Mouse (Mus musculus) liver, embryonic 11.5 days (tissue): ENCODE data around the gene Zranb1. TPM values are rescaled to one million over a fixed set of nuclear protein-coding genes. Genes with fewer than 3 reads are reported as not detected.

Experiments
- ATAC-seq: fragments of 200-750 bp; cut with Nextera tagmentation; replicated peaks from 2 replicates; pipeline ENCODE4 v1.8.0; 2017; ENCODE audit warnings: moderate number of reproducible peaks, mild to moderate bottlenecking, moderate TSS enrichment, moderate library complexity; ENCODE audit not compliant: low FRiP score
- DNase-seq: peaks from one replicate; pipeline ENCODE4 v3.0.0-alpha.2; 2017; ENCODE audit warnings: low spot score
- H3K27ac ChIP-seq: fragments of 300-500 bp; sonication (generic); 2 replicates; pipeline ENCODE4 v1.5.1; 2014; ENCODE audit warnings: mild to moderate bottlenecking, low read depth, low read length, control low read depth
- H3K27me3 ChIP-seq: fragments of 300-500 bp; sonication (generic); replicated peaks from 2 replicates; pipeline ENCODE4 v1.6.1; 2014; ENCODE audit warnings: low read length, mixed read lengths; ENCODE audit not compliant: control insufficient read depth, insufficient read depth
- H3K36me3 ChIP-seq: fragments of 300-500 bp; sonication (generic); 2 replicates; pipeline ENCODE4 v1.6.1; 2014; ENCODE audit warnings: mild to moderate bottlenecking, low read length, moderate library complexity, mixed read lengths; ENCODE audit not compliant: control insufficient read depth, insufficient read depth
- H3K4me1 ChIP-seq: fragments of 300-500 bp; sonication (generic); replicated peaks from 2 replicates; pipeline ENCODE4 v1.6.1; 2014; ENCODE audit warnings: low read length, mixed read lengths; ENCODE audit not compliant: control insufficient read depth, insufficient read depth
- H3K4me2 ChIP-seq: fragments of 300-500 bp; sonication (generic); 2 replicates; pipeline ENCODE4 v1.6.1; 2014; ENCODE audit warnings: mild to moderate bottlenecking, control low read depth, moderate library complexity
- H3K4me3 ChIP-seq: fragments of 300-500 bp; sonication (generic); 2 replicates; pipeline ENCODE4 v1.5.1; 2014; ENCODE audit warnings: low read depth, low read length, control low read depth
- H3K9ac ChIP-seq: fragments of 300-500 bp; sonication (generic); 2 replicates; pipeline ENCODE4 v1.6.1; 2014; ENCODE audit warnings: low read depth, low read length, control low read depth
- H3K9me3 ChIP-seq: fragments of 300-500 bp; sonication (generic); 2 replicates; pipeline ENCODE4 v1.6.1; 2016; ENCODE audit warnings: low read length, inconsistent platforms, mixed read lengths; ENCODE audit not compliant: control insufficient read depth
- WGBS: fragments of 180-500 bp; shearing (Covaris S2); extraction: QIAGEN DNeasy Blood & Tissue Kit; methylation state at CpG from one replicate; pipeline ENCODE4 v1.1.7; 2014; 5-methylcytosine and 5-hydroxymethylcytosine counted together
- polyA plus RNA-seq: library from polyadenylated mRNA; unstranded; fragments of >200 nt; fragmentation: Nextera tagmentation; extraction: Ambion mirVana; gene quantifications from 2 replicates; pipeline ENCODE4 v1.2.1, GENCODE M21; 2014

The Zranb1 gene
- polyA plus RNA-seq, 1 experiment from 2014 or later: 10.9 TPM

- DNase-seq: no peak
- Histone ChIP-seq H3K36me3 (peaks cover 18% of the 10 kb centered on the region; the same call in 1 of the 2 replicates), H3K9me3 (no peaks in the 10 kb centered on the region), H3K9ac (no peak overlapping the region), H3K27me3 (no peaks in the 10 kb centered on the region), H3K4me1 (no peaks in the 10 kb centered on the region), H3K27ac (no peak overlapping the region), H3K4me2 (no peak overlapping the region), H3K4me3 (no peak overlapping the region)
- WGBS: 93% methylated on average over 12 of the region's 12 CpGs
- ATAC-seq: no peak
Observed at GRCm38 (mm10) chr7:132998639-132999038, 67.7 kb downstream of the Zranb1 start.

GRCm38 (mm10) chr7:132999061-132999460 lies 68.1 kb downstream of the Zranb1 start:
- Histone ChIP-seq H3K36me3 (peaks cover 18% of the 10 kb centered on the region; the same call in 1 of the 2 replicates), H3K9me3 (no peaks in the 10 kb centered on the region), H3K27ac (no peak overlapping the region), H3K4me3 (no peak overlapping the region), H3K4me2 (no peak overlapping the region), H3K4me1 (no peaks in the 10 kb centered on the region), H3K9ac (no peak overlapping the region), H3K27me3 (no peaks in the 10 kb centered on the region)
- ATAC-seq: no peak
- 94% methylated on average over 11 of the region's 11 CpGs for WGBS
- DNase-seq: no peak

GRCm38 (mm10) chr7:133001388-133001787 lies 70.4 kb downstream of the Zranb1 start:
- H3K36me3 ChIP-seq: peaks cover 15% of the 10 kb centered on the region; the same call in 1 of the 2 replicates
- H3K4me2 ChIP-seq: no peak overlapping the region
- H3K4me3 ChIP-seq: no peak overlapping the region
- H3K4me1 ChIP-seq: peaks cover 2% of the 10 kb centered on the region; the same call in 1 of the 2 replicates
- H3K9ac ChIP-seq: no peak overlapping the region
- no peak for DNase-seq
- no peaks in the 10 kb centered on the region for H3K9me3 ChIP-seq
- H3K27me3 ChIP-seq: no peaks in the 10 kb centered on the region
- H3K27ac ChIP-seq: no peak overlapping the region
- ATAC-seq: no peak
- 92% methylated on average over 3 of the region's 3 CpGs for WGBS

- Histone ChIP-seq H3K4me2 (no peak overlapping the region), H3K9me3 (no peaks in the 10 kb centered on the region), H3K4me3 (no peak overlapping the region), H3K36me3 (peaks cover 11% of the 10 kb centered on the region; the same call in 1 of the 2 replicates), H3K9ac (no peak overlapping the region), H3K27me3 (no peaks in the 10 kb centered on the region), H3K27ac (no peak overlapping the region), H3K4me1 (peaks cover 5% of the 10 kb centered on the region; the same call in 1 of the 2 replicates)
- DNase-seq (no peak), ATAC-seq (no peak)
- WGBS: 86% methylated on average over 6 of the region's 6 CpGs
Observed at GRCm38 (mm10) chr7:133002271-133002670, 71.3 kb downstream of the Zranb1 start.

GRCm38 (mm10) chr7:133003421-133003820 lies 72.5 kb downstream of the Zranb1 start:
- H3K9me3 ChIP-seq: no peaks in the 10 kb centered on the region
- peak; percentile 72 for ATAC-seq
- no peak overlapping the region for H3K4me2 ChIP-seq
- H3K27ac ChIP-seq: no peak overlapping the region
- H3K4me1 ChIP-seq: peaks cover 10% of the 10 kb centered on the region; the same call in 1 of the 2 replicates
- H3K9ac ChIP-seq: no peak overlapping the region
- peaks cover 3% of the 10 kb centered on the region; the same call in 1 of the 2 replicates for H3K36me3 ChIP-seq
- peak; percentile 66 for DNase-seq
- WGBS: 24% methylated on average over 3 of the region's 3 CpGs
- no peak overlapping the region for H3K4me3 ChIP-seq
- no peaks in the 10 kb centered on the region for H3K27me3 ChIP-seq

GRCm38 (mm10) chr7:133005772-133006171 lies 74.8 kb downstream of the Zranb1 start:
- no peak overlapping the region for H3K4me3 ChIP-seq
- no peak overlapping the region for H3K9ac ChIP-seq
- no peaks in the 10 kb centered on the region for H3K9me3 ChIP-seq
- H3K4me2 ChIP-seq: no peak overlapping the region
- no peaks in the 10 kb centered on the region for H3K27me3 ChIP-seq
- no peaks in the 10 kb centered on the region for H3K36me3 ChIP-seq
- peaks cover 10% of the 10 kb centered on the region for H3K4me1 ChIP-seq
- no peak overlapping the region for H3K27ac ChIP-seq
- DNase-seq (no peak), ATAC-seq (no peak)
- WGBS: 80% methylated on average over 7 of the region's 7 CpGs

- no peak overlapping the region for H3K27ac ChIP-seq
- no peaks in the 10 kb centered on the region for H3K27me3 ChIP-seq
- no peak overlapping the region for H3K4me3 ChIP-seq
- H3K36me3 ChIP-seq: no peaks in the 10 kb centered on the region
- no peak for ATAC-seq
- H3K9me3 ChIP-seq: no peaks in the 10 kb centered on the region
- H3K9ac ChIP-seq: no peak overlapping the region
- peaks cover 10% of the 10 kb centered on the region for H3K4me1 ChIP-seq
- no peak overlapping the region for H3K4me2 ChIP-seq
- DNase-seq: no peak
- 81% methylated on average over 11 of the region's 11 CpGs for WGBS
Observed at GRCm38 (mm10) chr7:133007343-133007742, 76.4 kb downstream of the Zranb1 start.

GRCm38 (mm10) chr7:133008663-133009062 lies 77.7 kb downstream of the Zranb1 start:
- H3K4me2 ChIP-seq: no peak overlapping the region
- no peak overlapping the region for H3K9ac ChIP-seq
- WGBS: 90% methylated on average over 4 of the region's 4 CpGs
- H3K36me3 ChIP-seq: peaks cover 1% of the 10 kb centered on the region; the same call in 1 of the 2 replicates
- no peaks in the 10 kb centered on the region for H3K9me3 ChIP-seq
- H3K27me3 ChIP-seq: no peaks in the 10 kb centered on the region
- DNase-seq (no peak), ATAC-seq (no peak)
- H3K4me1 ChIP-seq: peaks cover 10% of the 10 kb centered on the region
- H3K4me3 ChIP-seq: no peak overlapping the region
- H3K27ac ChIP-seq: no peak overlapping the region

- Histone ChIP-seq H3K9me3 (no peaks in the 10 kb centered on the region), H3K4me1 (peaks cover 10% of the 10 kb centered on the region), H3K9ac (no peak overlapping the region), H3K36me3 (peaks cover 4% of the 10 kb centered on the region; the same call in 1 of the 2 replicates), H3K27me3 (no peaks in the 10 kb centered on the region), H3K27ac (no peak overlapping the region), H3K4me3 (no peak overlapping the region), H3K4me2 (no peak overlapping the region)
- DNase-seq (no peak), ATAC-seq (no peak)
- 87% methylated on average over 8 of the region's 8 CpGs for WGBS
Observed at GRCm38 (mm10) chr7:133009676-133010075, 78.7 kb downstream of the Zranb1 start.
